Mouse (Mus musculus) inflammation-experienced regulatory T-cells, adult 6 months (primary cell): Measurements from ENCODE around the gene Polr3k. TPM values are rescaled to one million over a fixed set of nuclear protein-coding genes. Genes with fewer than 3 reads are reported as not detected.
A peak's percentile ranks its signal among the peaks of the same experiment; 100 is the strongest.

Experiments
- ATAC-seq: one replicate; pipeline ENCODE4 v1.8.0; 2017
- polyA plus RNA-seq, 3 experiments: library from polyadenylated mRNA; unstranded; fragments of 100-300 nt; shearing (Covaris generic); gene quantifications; one replicate each; pipeline ENCODE4 v1.2.1; 2017

Polr3k gene
- 10 to 100 TPM; 54.0 to 90.7 (median 61.8) TPM for polyA plus RNA-seq

- peak; percentile 99 for ATAC-seq
Measured at GRCm38 (mm10) chr2:181863791-181864535, at the start of gene Polr3k. Gene Polr3k, plus strand, starts transcription at chr2:181864337.

GRCm38 (mm10) chr2:181829032-181829650 is 35.0 kb upstream of the Polr3k start:
- no peak for ATAC-seq

GRCm38 (mm10) chr2:181832745-181833144 is 31.4 kb upstream of the Polr3k start:
- ATAC-seq, result no peak

GRCm38 (mm10) chr2:181837372-181838292 is 26.5 kb upstream of the Polr3k start, which contains the start of gene Pcmtd2:
Gene Pcmtd2, plus strand, starts transcription at chr2:181837854.
- ATAC-seq, result peak; percentile 95

GRCm38 (mm10) chr2:181838293-181838680 is 25.9 kb upstream of the Polr3k start:
- ATAC-seq, result peak; percentile 6

GRCm38 (mm10) chr2:181845709-181846394 is 18.3 kb upstream of the Polr3k start:
- no peak for ATAC-seq

GRCm38 (mm10) chr2:181864536-181864860 is 361 bp downstream of the Polr3k start:
- ATAC-seq, result peak; percentile 7

- ATAC-seq, result no peak
Measured at GRCm38 (mm10) chr2:181866931-181867330, 2.8 kb downstream of the Polr3k start.

GRCm38 (mm10) chr2:181871039-181871438 is 6.9 kb downstream of the Polr3k start:
- no peak for ATAC-seq

GRCm38 (mm10) chr2:181878903-181879302 is 14.8 kb downstream of the Polr3k start:
- peak; percentile 41 for ATAC-seq

- no peak for ATAC-seq
Measured at GRCm38 (mm10) chr2:181883022-181883749, 19.0 kb downstream of the Polr3k start.

- ATAC-seq, result no peak
Measured at GRCm38 (mm10) chr2:181917861-181918260, 53.7 kb downstream of the Polr3k start.

- peak; percentile 38 for ATAC-seq
Measured at GRCm38 (mm10) chr2:181918501-181918900, 54.4 kb downstream of the Polr3k start.

Other genes with a start within 250 kb of the Polr3k start
- not detected for gene Gm29797, start 207.3 kb upstream of the Polr3k start, polyA plus RNA-seq
- not detected for gene Sox18, start 192.7 kb upstream of the Polr3k start, polyA plus RNA-seq
- gene Tcea2, start 184.0 kb upstream of the Polr3k start, polyA plus RNA-seq, result 10 to 100 TPM in 2 of 3 experiments, 1 to 10 TPM in 1; 6.4 to 19.9 (median 17.5) TPM
- 100 to 1,000 TPM; 154 to 182 (median 170) TPM for gene Rgs19, start 170.4 kb upstream of the Polr3k start, polyA plus RNA-seq
- gene Lkaaear1, start 165.9 kb upstream of the Polr3k start, polyA plus RNA-seq, result not detected
- gene Oprl1, start 149.3 kb upstream of the Polr3k start, polyA plus RNA-seq, result under 1 TPM in 1 of 3 experiments, not detected in 2; 0.68 TPM
- gene Myt1, start 101.0 kb upstream of the Polr3k start, polyA plus RNA-seq, result not detected
- 10 to 100 TPM; 38.0 to 64.6 (median 57.9) TPM for gene Pcmtd2, start 26.5 kb upstream of the Polr3k start, polyA plus RNA-seq
- under 1 TPM in 2 of 3 experiments, not detected in 1; 0.07 to 0.14 TPM for gene Gm14496, start 126.8 kb downstream of the Polr3k start, polyA plus RNA-seq